Mouse (Mus musculus) cortical plate, adult 2 months (tissue): ENCODE measurements around the gene Maf. TPM values are rescaled to one million over a fixed set of nuclear protein-coding genes. Genes with fewer than 3 reads are reported as not detected.

ENCODE experiments used
- H3K27ac ChIP-seq: fragments of 200-500 bp; 2 replicates; pipeline ENCODE4 v1.5.1; 2012; ENCODE audit warnings: low read length, control low read depth, inconsistent platforms; ENCODE audit not compliant: insufficient read depth
- H3K4me1 ChIP-seq: fragments of 200-500 bp; 2 replicates; pipeline ENCODE4 v1.6.1; 2011; ENCODE audit warnings: low read length; ENCODE audit not compliant: control insufficient read depth, insufficient read depth
- H3K4me3 ChIP-seq: fragments of 200-500 bp; 2 replicates; pipeline ENCODE4 v1.5.1; 2011; ENCODE audit warnings: mild to moderate bottlenecking, low read length, control low read depth; ENCODE audit not compliant: insufficient read depth
- CTCF ChIP-seq: fragments of 200-500 bp; IDR thresholded peaks from 2 replicates; pipeline ENCODE4 v1.5.1; 2011; ENCODE audit warnings: mild to moderate bottlenecking, control low read depth, low read length; ENCODE audit not compliant: insufficient read depth; ENCODE audit errors: extremely low read depth
- POLR2A ChIP-seq: fragments of 200-500 bp; IDR thresholded peaks from 2 replicates; pipeline ENCODE4 v1.6.1; 2011; ENCODE audit warnings: mild to moderate bottlenecking, low read length, control low read depth; ENCODE audit not compliant: insufficient read depth; ENCODE audit errors: extremely low read depth
- polyA plus RNA-seq: library from polyadenylated mRNA; depleted of rRNA; stranded (reverse); fragments of >200 nt; gene quantifications from 2 replicates; pipeline ENCODE4 v1.2.3, GENCODE M21; 2012; rRNA removed

The Maf gene
- polyA plus RNA-seq = 10.7 and 11.1 TPM in 2 replicates

GRCm38 (mm10) chr8:115707731-115708590 lies at the start of gene Maf:
Gene Maf, minus strand, starts transcription at chr8:115707794.
- Histone ChIP-seq H3K4me3 (peak within 1 kb of the TSS; percentile 61), H3K27ac (peak within 1 kb of the TSS; percentile 88), H3K4me1 (no peaks in the 10 kb centered on the region)
- TF ChIP-seq POLR2A (peak; percentile 81), CTCF (no peak)

GRCm38 (mm10) chr8:115756965-115757364 lies 49.4 kb upstream of the Maf start:
- Histone ChIP-seq H3K4me1 (no peaks in the 10 kb centered on the region; the same call in 1 of the 2 replicates), H3K27ac (no peak overlapping the region), H3K4me3 (no peak overlapping the region)
- TF ChIP-seq CTCF = no peak
- TF ChIP-seq POLR2A = no peak

GRCm38 (mm10) chr8:115756027-115756426 lies 48.4 kb upstream of the Maf start:
- H3K4me3 ChIP-seq = no peak overlapping the region
- no peak for TF ChIP-seq POLR2A
- TF ChIP-seq CTCF = no peak
- H3K27ac ChIP-seq = no peak overlapping the region
- H3K4me1 ChIP-seq = no peaks in the 10 kb centered on the region; the same call in 1 of the 2 replicates

DNA sequence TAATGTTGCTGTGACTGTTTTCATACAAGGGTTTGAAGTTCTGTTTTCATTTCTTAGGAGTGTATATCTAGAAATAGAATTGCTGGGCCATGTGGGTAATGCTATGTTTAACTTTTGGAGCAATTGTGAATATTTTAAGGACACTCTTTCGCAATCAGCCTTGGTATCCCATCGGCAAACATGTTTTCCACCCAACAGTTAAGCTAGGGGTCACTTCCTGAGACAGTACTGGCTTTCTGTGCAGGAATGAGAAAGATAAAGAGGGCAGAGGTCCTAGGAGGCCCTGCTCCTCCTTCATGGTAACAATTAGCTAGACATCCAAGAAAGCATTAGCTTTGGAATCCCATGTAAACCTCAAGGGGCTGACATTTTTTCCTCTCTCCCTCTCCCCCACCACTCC lies 47.1 kb upstream of the Maf start:
- Histone ChIP-seq H3K4me3 (no peak overlapping the region), H3K4me1 (no peaks in the 10 kb centered on the region; the same call in 1 of the 2 replicates), H3K27ac (no peak overlapping the region)
- TF ChIP-seq CTCF (no peak), POLR2A (no peak)

DNA sequence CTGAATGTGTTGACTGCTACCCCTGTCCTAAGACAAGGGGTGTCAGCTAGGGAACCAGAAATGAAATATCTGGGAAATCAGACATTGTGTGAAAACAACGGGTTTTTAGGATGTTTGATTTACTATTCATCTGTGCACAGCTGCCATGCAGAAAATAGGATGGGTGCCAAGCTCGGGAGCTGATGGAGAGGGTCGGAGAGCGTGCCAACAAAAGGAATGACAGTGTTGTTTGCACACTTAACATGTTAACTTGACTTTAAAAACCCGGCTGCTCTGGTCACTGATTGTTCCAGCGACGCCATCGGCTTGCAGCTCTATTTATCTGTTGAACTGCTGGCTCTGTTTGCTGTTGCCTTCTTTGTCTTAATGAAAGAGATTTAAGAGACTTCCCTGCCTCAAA lies 46.2 kb upstream of the Maf start:
- no peak overlapping the region for H3K27ac ChIP-seq
- no peaks in the 10 kb centered on the region; the same call in 1 of the 2 replicates for H3K4me1 ChIP-seq
- no peak overlapping the region for H3K4me3 ChIP-seq
- TF ChIP-seq POLR2A = no peak
- no peak for TF ChIP-seq CTCF

DNA sequence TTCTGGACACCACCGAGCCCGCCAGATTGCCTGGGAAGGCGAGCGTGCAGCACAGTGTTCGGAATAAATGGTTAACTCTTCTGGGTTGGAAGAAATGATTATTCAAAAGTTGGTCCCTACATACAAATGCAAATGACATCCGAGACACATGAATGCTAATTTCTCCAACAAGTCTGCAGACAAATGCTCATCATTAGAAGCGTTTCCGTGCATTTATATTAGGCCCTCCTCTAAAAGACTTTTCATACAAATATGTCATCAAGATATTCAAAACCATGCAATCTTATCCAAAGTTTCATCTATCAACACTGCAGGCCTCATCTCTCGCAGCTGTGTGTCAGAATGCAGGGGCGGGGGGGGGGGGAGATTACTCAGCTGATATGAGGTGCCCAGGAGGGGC lies 39.8 kb upstream of the Maf start:
- H3K27ac ChIP-seq = no peak overlapping the region
- TF ChIP-seq CTCF (no peak), POLR2A (no peak)
- no peak overlapping the region for H3K4me3 ChIP-seq
- no peaks in the 10 kb centered on the region for H3K4me1 ChIP-seq

DNA sequence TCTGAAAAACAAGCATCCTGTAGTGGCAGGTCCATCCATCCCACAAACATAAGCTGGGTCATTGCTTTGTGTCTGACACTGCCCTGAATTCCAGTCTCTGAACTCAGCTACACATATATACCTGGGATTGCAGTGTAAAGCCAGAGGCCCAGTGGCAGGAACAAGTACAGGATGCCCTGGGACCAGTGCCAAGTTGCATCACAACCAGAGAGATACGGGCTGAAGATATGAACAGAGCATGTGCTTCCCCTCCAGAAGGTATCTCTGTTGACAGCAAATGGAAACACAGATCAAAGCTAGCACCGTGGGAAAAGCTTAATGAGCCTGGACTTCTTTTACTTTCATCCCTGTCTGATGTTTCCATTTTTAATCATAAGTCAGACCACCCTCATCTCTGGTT lies 38.1 kb upstream of the Maf start:
- no peak for TF ChIP-seq POLR2A
- no peak for TF ChIP-seq CTCF
- Histone ChIP-seq H3K4me3 (no peak overlapping the region), H3K4me1 (no peaks in the 10 kb centered on the region), H3K27ac (no peak overlapping the region)

GRCm38 (mm10) chr8:115743441-115743840 lies 35.8 kb upstream of the Maf start:
- no peak for TF ChIP-seq CTCF
- no peak for TF ChIP-seq POLR2A

DNA sequence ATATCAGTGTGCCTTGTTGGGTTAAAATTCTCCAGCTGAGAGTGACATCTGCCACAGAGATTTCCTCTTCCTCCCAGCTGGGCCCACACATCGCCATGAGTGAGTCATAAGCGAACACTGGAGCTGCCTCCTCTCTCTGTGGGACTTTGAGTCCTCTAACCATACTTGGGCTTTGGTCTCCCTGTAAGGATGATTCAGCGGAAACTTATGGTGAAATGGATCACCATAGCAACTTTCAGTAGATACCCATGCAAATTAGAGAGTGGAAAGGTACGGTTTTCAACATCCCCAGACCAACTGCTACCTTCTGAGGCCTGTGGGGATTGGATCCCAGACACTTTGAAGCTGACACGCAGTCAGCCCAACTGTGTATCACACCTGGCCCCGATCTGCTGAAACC lies 35.1 kb upstream of the Maf start:
- H3K4me1 ChIP-seq = no peaks in the 10 kb centered on the region
- no peak overlapping the region for H3K4me3 ChIP-seq
- H3K27ac ChIP-seq = no peak overlapping the region
- TF ChIP-seq POLR2A (no peak), CTCF (no peak)

More at GRCm38 (mm10) chr8:115743441-115743840, 35.8 kb upstream of the Maf start:
- Histone ChIP-seq H3K4me3 (no peak overlapping the region), H3K27ac (no peak overlapping the region), H3K4me1 (no peaks in the 10 kb centered on the region)

- H3K27ac ChIP-seq = no peak overlapping the region
- TF ChIP-seq CTCF (no peak), POLR2A (no peak)
- H3K4me1 ChIP-seq = no peaks in the 10 kb centered on the region
- no peak overlapping the region for H3K4me3 ChIP-seq
These were observed 34.4 kb upstream of the Maf start for GRCm38 (mm10) chr8:115741964-115742363.

DNA sequence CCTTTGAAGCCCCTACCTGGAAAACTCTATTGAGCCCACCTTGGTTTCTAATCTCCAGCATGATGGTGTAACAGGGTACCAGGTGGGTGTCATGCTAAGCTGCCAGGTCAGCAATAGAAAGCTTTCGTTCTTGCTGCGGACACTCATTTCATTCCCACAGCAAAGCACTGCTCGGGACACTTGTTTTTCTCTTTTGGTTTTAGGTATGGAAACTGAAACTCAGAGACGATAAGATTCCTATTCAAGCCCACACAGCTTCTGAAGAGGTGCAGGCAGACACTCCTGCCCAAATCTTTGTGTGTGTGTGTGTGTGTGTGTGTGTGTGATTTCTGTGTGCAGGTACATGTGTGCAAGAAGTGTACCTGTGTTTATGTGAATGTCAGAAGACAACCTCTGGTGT lies 32.2 kb upstream of the Maf start:
- no peak overlapping the region for H3K27ac ChIP-seq
- no peaks in the 10 kb centered on the region for H3K4me1 ChIP-seq
- no peak for TF ChIP-seq CTCF
- no peak for TF ChIP-seq POLR2A
- H3K4me3 ChIP-seq = no peak overlapping the region
